Mouse (Mus musculus): ENCODE results near the gene Tent5c.

DNA sequence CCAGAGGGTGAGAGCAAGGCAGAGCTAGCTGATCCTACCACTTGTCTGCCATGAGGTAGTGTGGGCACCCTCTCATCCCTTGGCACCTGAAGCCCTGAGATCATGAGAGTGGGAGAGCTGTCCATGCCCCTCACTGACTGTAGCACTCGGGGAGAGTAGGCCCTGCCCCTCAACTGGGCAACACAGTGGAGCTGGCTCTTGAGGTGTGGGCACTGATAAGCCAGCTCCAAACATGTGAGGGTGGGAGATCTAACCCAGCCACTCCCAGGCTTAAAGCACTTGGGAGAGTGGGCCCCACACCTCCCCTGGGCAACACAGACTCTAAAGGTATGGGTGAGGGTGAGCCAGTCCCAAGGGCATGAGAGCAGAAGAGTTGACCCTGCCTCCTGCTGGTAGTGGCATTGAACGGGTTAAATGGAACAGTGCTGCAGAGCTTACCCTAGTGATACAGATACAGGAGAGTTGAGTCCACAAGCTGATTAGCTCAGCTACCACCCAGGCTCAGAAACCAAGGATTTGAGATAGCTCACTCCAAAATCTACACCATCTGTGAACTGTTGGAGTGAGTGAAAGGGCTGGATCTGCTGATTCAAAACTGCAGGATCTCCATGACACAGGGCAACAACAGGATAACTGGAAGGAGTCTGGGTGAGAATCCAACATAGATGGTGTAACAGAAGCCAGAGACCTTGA lies 80.6 kb downstream of the Tent5c start:
- TF ChIP-seq POLR2A (IDR thresholded peaks at IDR 0.05; ENCODE audit: borderline replicate concordance, control insufficient read depth, low read depth, low read length) (no peak), CTCF (IDR thresholded peaks at IDR 0.05; ENCODE audit: control insufficient read depth, insufficient read depth, low read length) (no peak)
